Mouse (Mus musculus): ENCODE measurements around the gene Dbn1.

DNA sequence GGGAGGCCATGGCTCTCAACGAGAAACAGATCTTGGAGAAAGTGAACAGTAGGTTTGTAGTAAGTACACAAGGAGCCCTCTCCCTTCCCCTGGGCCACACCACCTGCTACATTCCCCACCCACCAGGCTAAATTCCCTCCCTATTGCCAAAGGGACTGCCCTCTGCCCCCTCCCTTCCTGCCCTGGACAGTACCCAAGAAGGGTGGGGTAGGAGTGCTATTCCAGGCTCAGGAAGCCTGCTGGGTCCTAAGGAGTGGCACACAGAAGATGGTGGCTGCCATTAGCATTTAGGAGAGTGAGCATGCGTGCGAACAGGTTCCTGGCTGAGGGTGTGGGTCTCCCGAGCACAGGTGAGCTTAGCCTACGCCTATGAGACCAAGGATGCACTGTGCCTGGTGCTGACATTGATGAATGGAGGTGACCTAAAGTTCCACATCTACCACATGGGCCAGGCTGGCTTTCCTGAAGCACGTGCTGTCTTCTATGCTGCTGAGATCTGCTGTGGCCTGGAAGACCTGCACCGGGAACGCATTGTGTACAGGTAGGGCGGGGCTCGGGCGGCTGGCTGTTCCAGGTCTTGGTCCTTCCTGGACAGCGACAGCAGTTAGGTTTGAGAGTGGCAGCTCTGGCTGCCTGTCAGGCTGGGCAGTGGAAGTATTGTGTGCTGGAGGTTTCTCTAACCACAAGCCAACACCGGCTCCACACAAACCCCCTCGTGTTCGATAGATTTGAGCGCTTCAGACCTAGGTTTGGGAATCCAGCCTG lies 35.9 kb downstream of the Dbn1 start:
- TF ChIP-seq POLR2A (IDR thresholded peaks at IDR 0.05; ENCODE audit: insufficient read depth, low read depth, low read length) = no peak
- TF ChIP-seq EP300 (IDR thresholded peaks at IDR 0.05; ENCODE audit: insufficient read depth, low read depth, low read length) = no peak
- TF ChIP-seq CTCF (IDR thresholded peaks at IDR 0.05) = no peak
